Mouse (Mus musculus) cortical plate, adult 2 months (tissue): ENCODE measurements around the gene Tas1r3.

Source experiments
- CTCF ChIP-seq: fragments of 200-500 bp; IDR thresholded peaks from 2 replicates; pipeline ENCODE4 v1.5.1; 2011; ENCODE audit warnings: mild to moderate bottlenecking, control low read depth, low read length; ENCODE audit not compliant: insufficient read depth; ENCODE audit errors: extremely low read depth
- POLR2A ChIP-seq: fragments of 200-500 bp; IDR thresholded peaks from 2 replicates; pipeline ENCODE4 v1.6.1; 2011; ENCODE audit warnings: mild to moderate bottlenecking, low read length, control low read depth; ENCODE audit not compliant: insufficient read depth; ENCODE audit errors: extremely low read depth

- no peak for TF ChIP-seq POLR2A
- no peak for TF ChIP-seq CTCF
Measured at GRCm38 (mm10) chr4:155901205-155901604, 38.0 kb upstream of the Tas1r3 start.
